8 mouse cellular contexts compared by ENCODE assay signal in the genomic region with DNA sequence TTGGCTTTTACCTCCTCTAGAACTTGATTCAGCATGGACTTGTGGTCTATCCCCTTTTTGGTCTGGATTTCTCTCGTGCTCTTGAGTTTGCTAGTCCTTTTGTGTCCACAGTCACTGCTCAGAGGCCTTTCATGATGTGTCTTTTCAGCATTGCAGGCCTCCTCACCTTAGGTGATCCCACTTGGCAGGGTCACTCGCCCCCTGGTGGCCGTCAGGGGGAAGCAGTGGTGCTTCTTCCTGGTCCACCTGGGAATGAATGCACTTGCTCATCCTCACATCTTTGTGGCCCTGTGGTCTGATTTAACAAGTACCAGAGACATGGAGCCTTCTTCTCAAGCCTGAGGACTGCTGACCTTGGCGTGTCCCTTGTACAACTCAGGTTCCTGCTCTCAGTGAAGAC.
DNase-seq lines count a peak whose midpoint lies in the region; ATAC-seq and TF ChIP-seq lines count a peak whose summit lies in the region.

No protein-coding gene starts in this region.

- peaks cover under 1% of the 10 kb centered on the region; the same call in 1 of the 2 replicates for H3K4me1 ChIP-seq in midbrain, embryonic 11.5 days (ENCODE audit: control insufficient read depth, insufficient read depth, low read length)
- H3K4me1 ChIP-seq in midbrain, embryonic 15.5 days: no peaks in the 10 kb centered on the region
- no peaks in the 10 kb centered on the region for H3K4me1 ChIP-seq in liver, postnatal 0 days (ENCODE audit: insufficient read depth)

- intact Hi-C loops in heart, postnatal 10 days (cut with DNase I): loop anchor here (1.0 to 10.0 kb wide), 3 partner anchors 154 to 1139 kb away; a partner anchor contains a TSS

- H3K9me3 ChIP-seq in midbrain, embryonic 11.5 days (ENCODE audit: control insufficient read depth, low read length): no peaks in the 10 kb centered on the region
- no peaks in the 10 kb centered on the region for H3K9me3 ChIP-seq in midbrain, embryonic 15.5 days
- H3K9me3 ChIP-seq in liver, postnatal 0 days (ENCODE audit: low read length): no peaks in the 10 kb centered on the region

- H3K27me3 ChIP-seq in midbrain, embryonic 11.5 days (ENCODE audit: control insufficient read depth, insufficient read depth, low read length): no peaks in the 10 kb centered on the region
- H3K27me3 ChIP-seq in midbrain, embryonic 15.5 days (replicated peaks): no peaks in the 10 kb centered on the region
- H3K27me3 ChIP-seq in liver, postnatal 0 days (ENCODE audit: insufficient read depth, low read length): no peaks in the 10 kb centered on the region

- WGBS in midbrain, embryonic 11.5 days: 19% methylated on average over 4 of the region's 4 CpGs
- 24% methylated on average over 4 of the region's 4 CpGs for WGBS in midbrain, embryonic 15.5 days
- WGBS in liver, postnatal 0 days (ENCODE audit: insufficient replicate concordance): 13% methylated on average over 4 of the region's 4 CpGs

- H3K27ac ChIP-seq in midbrain, embryonic 11.5 days (ENCODE audit: low read depth, low read length): no peak overlapping the region
- no peak overlapping the region for H3K27ac ChIP-seq in midbrain, embryonic 15.5 days
- H3K27ac ChIP-seq in liver, postnatal 0 days (ENCODE audit: low read depth): no peak overlapping the region

- no peak for TF ChIP-seq EP300 in liver, postnatal 0 days (IDR thresholded peaks at IDR 0.05; ENCODE audit: low read depth)

- H3K4me3 ChIP-seq in midbrain, embryonic 11.5 days (ENCODE audit: low read depth, low read length): no peak overlapping the region
- H3K4me3 ChIP-seq in midbrain, embryonic 15.5 days: no peak overlapping the region
- no peak overlapping the region for H3K4me3 ChIP-seq in liver, postnatal 0 days (ENCODE audit: low read depth, low read length)

- no peaks in the 10 kb centered on the region for H3K36me3 ChIP-seq in midbrain, embryonic 11.5 days (ENCODE audit: control insufficient read depth, insufficient read depth, low read length)
- H3K36me3 ChIP-seq in midbrain, embryonic 15.5 days (replicated peaks): no peaks in the 10 kb centered on the region
- H3K36me3 ChIP-seq in liver, postnatal 0 days (replicated peaks; ENCODE audit: insufficient read depth, low read length): 0 out of 2 replicates have a peak, but pooled peaks cover 2% of the 10 kb centered on the region

- no peak overlapping the region for H3K4me2 ChIP-seq in midbrain, embryonic 11.5 days
- H3K4me2 ChIP-seq in midbrain, embryonic 15.5 days: no peak overlapping the region
- H3K4me2 ChIP-seq in liver, postnatal 0 days (ENCODE audit: low read depth, low read length): no peak overlapping the region

- H3K9ac ChIP-seq in midbrain, embryonic 11.5 days (ENCODE audit: low read length): no peak overlapping the region
- H3K9ac ChIP-seq in midbrain, embryonic 15.5 days: no peak overlapping the region
- H3K9ac ChIP-seq in liver, postnatal 0 days (replicated peaks): no peak overlapping the region

- TF ChIP-seq CTCF in liver, postnatal 0 days (IDR thresholded peaks at IDR 0.05; ENCODE audit: low read depth): peak; percentile 90

- 0 out of 2 replicates have a peak, but pooled peaks have one; percentile 38 for ATAC-seq in midbrain, embryonic 11.5 days (ENCODE audit: low FRiP score)
- ATAC-seq in midbrain, embryonic 15.5 days (replicated peaks): no peak
- ATAC-seq in liver, postnatal 0 days: no peak

- DNase-seq in midbrain, embryonic 11.5 days (ENCODE audit: low spot score, missing footprints): no peak
- peak; percentile 74 for DNase-seq in T-cell, adult 2 months (ENCODE audit: low spot score)
- DNase-seq in cerebellum, postnatal 14 days: peak; percentile 61 to 69
- peak; percentile 45 to 66 for DNase-seq in heart, postnatal 10 days
- peak; percentile 65 for DNase-seq in liver, postnatal 0 days
- peak; percentile 30 to 38 for DNase-seq in right cerebral cortex, adult 2 months (ENCODE audit: low spot score in 2 of 2)
- peak; percentile 30 to 60 for DNase-seq in urinary bladder, postnatal 36 days (ENCODE audit: low spot score in 2 of 2)
